Mouse (Mus musculus) NIH3T3 (cell line): ENCODE results near the gene Cd247.
A peak's percentile ranks its signal among the peaks of the same experiment; 100 is the strongest.

Experiments
- DNase-seq: peaks from one replicate; pipeline ENCODE4 v3.0.0-alpha.2; 2012; ENCODE audit warnings: low read depth

The Cd247 gene

DNA sequence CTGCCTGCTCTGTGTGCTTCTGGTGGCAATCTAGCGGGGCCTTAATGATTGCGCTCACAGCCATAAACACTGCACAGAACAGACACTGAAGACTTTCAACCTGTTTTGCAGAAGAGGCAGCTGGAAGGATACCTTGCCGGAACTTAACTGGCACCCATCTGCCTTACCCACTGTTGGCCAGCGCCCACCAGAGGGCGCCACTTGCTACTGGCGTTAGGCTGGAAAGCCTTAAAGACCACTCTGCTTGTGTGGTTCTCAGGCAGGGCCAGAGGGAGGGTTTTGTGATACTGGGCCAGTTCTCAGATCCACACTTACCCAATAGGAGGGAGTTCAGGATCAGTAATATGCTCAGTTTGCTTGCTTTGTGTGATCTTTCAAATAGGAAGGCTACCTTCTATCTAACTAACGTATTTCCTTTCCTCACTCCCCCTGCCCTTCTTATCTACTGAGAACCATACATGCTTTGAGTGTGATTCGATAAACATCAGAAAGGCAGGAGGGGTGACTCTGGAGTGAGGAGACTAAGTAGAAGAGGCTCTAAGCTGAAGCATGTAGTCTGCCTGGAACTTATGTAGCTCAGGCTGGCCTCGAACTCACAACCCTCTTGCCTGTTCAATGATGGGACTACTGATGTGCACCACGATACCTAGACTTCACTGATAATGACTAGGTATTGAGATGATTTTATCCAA is 65.4 kb downstream of the Cd247 start:
- peak; percentile 89 for DNase-seq

DNA sequence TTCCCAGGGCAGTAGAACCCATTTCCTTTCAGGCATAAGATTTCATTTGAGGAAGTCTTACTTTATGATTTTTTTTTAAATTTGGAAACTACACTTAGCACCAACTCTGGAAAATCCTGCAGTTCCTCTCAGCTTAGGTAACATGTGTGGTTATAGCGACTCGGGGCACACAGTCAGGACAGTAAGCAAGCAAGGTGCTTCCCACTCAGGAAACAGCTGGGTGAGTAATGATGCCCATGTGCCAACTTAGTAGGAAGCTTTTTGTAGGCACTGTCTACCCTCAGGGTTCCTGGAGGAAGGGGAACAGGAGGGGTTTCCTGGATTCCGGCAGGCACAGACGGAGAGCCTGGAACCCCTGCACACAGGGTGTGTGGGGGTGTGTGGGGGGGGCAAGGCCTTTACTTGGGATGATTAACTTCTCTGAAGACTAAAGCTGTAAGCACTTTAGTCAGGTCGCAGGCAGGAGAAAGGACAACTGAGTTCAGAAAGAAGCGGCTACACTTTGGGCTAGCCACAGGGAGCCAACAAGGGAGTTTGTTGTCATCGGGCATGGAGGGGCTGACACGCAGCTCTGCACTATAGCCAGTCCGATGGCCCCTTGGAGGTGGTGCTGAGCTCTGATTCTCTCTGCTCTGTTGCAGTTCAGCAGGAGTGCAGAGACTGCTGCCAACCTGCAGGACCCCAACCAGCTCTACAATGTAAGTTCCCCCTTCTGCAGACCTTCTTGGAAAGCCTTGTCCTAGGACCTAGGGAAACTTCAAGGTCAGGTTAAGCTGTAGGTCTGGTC is 67.5 kb downstream of the Cd247 start:
- DNase-seq, result no peak

DNA sequence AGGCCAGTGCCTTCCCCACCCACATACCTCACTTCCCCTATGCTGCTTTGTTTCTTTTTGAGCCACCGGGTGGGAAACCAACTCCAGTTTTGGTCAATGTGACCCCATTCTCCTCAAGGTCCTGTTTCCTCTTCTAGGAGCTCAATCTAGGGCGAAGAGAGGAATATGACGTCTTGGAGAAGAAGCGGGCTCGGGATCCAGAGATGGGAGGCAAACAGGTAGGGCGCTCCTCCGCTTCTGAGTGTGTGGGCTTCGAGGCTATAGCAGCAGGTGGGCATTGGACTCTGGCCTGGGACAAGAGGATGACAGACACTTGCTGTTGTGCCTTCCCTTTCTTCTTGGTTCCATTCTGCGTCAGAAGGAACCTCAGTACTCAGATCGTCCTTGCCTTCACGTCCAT is 68.8 kb downstream of the Cd247 start:
- no peak for DNase-seq

DNA sequence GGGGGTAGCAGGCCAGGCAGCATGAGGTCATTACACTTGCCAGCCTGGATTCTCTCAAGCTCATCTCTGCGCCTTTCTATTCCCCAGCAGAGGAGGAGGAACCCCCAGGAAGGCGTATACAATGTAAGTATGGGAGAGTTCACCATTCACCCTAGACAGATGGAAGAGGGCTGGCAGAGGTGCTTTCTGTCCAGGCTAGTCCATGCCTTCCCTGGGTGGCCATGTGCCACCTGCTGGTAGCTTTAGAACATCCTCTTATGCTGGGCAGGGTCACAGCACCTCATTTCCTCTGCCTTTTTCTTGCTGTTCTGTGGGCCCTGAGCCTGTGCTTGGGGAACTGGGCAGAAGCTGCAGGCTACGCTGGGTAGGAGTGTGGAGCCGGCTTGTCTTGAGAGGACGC is 69.9 kb downstream of the Cd247 start:
- peak; percentile 74 for DNase-seq

DNA sequence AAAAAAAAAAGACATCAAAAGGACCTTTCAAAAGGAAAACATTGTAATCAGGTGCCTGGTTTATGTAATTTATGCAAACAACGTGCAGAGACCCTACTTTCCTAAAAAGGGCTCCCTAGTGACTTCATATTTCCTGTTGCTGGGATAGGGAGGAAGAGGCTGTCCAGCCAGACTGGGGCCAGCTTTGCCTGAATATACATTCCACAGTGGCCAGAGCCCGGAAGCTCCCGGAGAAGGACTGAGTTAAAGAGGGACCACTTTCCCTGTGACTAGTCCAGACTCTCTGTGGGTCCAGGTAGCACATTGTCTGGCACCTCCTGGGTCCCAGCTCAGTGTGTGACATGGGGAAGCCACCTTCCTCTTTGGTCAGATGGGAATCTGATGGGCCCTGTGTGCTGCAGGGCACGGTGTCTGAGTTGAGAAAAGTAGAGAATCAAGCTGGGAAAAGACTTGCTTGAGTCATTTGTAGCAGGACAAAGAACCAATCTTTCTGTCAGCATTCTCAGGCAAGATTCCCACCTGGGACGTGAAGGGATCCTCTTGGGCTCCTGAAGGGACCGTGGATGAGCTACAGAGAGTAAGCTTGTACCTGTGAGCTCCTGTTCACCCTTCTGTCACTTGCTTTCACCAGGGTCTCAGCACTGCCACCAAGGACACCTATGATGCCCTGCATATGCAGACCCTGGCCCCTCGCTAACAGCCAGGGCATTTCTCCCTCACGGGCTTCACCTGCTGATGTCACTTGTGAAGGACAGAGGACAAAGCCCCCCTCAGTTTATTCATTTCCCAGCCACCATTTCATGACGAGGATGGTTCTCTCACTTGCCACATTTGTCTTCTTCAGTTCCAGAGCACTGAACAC is 72.1 kb downstream of the Cd247 start:
- DNase-seq, result no peak

DNA sequence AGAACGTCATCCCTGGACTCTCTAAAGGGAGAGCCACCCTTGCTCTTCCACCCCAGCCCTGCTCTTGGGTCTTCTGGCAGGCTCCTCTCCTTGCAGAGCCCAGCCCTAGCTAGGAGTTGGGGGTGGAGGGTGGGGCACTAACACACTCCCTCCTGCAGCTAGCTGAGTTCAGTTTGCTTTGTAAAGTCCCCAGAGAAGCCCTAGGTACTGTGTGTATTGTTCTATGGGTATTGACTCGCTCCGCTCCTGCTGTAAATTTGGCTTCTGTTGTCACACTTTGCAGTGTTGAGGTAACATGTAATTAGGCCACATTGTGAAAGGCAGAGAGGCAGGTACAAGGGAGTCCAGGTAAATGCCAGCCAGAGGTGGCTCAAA is 72.7 kb downstream of the Cd247 start:
- DNase-seq, result no peak

DNA sequence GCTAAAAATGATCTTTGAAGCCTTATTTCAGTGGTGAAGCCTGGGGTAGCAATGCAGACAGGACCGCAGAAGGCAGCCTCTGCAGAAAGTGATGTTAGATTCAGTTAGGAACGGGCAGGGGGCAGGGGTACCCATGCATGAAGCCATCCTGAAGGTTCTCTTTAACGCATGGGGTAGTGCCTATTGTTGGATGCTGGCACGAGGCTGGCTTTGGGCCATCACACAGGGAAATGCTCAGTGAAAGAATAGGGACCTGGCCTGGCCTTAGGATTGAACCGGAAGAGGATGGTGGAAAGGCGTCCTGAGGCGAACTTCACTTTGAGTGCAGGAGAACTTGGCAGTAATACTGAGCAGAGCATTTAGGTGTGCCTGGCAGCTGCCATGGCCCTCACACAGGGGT is 73.6 kb downstream of the Cd247 start:
- no peak for DNase-seq

DNA sequence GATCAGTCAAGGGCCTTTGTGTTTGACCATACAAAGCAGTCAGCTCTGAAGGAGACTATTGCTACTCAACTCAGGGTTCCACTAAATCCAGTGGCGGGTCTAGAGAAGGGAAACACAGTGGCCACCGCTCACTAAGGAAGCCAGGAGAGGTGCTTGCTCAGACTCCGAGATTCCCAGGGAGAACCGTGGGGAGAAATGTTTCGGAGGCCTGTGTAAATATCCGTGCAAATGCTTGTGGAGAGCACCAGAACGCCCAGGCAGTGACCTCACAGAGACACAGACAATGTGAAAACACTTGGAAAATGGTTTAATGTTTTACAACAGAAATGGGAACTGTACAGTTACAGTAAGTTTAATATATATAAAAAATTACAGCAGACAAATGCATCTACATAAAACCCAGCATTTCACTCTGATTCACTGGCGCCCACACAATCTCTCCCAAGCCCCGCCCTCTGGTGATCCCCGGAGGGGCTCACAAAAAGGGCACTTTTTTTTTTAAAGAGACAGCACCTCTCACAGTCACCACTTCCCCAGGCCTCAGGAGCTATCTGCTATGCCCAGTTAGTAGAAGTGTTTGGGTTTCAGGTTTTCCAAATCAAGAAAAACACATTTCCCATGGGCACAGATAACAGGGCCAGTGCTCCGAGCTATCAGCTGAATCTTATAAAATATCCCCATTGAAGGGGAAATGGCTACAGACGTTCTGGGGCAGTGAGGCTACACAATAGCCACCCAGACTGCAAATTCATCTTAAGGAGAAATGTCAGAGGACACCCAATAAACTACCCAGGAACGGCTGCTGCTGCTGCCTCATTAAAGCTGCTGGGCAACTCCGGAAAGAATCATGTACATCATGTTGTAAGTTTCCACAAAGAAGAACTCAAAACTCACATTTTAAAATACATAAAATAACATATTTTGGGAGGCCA is 76.6 kb downstream of the Cd247 start:
- DNase-seq, result peak; percentile 60

DNA sequence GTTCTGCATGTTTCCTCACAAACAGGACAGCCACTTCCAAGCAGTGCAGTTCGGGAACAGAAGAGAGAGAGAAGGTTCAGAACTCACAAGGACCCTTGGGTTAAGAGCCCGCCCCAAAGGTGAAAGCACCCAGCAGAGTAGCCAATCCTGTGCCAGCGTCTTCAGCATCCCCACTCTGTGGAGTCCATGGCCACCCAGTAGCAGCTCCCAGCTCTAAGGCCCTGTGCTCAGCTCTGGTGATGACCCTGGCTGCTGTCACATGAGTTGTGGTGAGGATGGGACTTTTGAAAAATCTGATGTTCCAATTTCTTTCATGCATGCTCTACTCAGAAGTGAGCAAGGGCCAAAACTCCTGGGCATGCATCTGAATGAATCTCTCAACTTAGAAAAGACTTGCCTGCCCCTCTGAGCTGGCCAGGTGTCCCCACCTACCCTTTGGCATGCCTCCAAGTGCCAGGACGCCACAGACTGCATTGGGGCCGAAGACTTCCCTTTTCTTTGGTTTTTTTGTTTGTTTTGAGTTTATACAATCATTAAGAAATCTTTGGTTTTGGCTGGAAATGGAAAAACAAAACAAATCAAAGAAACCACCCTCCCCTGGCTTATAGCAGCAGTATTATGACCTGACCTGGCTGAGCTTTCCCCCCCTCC is 78.3 kb downstream of the Cd247 start:
- DNase-seq, result no peak

DNA sequence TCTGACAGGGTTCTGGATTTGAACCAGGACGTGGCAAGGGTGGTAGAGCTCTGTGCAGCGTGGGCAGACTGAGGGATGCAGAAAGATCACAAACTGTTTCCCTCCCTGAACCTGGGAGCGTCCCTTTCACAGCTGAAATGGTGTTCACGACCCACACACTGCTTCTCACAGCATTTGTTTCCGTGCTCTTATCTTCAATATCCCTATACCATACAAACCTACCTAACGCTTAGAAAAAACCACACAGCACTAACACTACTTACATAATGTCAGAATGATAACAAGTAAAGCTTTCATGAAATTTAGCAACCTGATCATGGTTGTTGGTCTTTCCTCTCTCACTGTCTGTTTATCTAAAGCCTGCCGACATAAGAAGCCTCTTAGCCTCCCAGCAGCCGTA is 80.2 kb downstream of the Cd247 start:
- no peak for DNase-seq

DNA sequence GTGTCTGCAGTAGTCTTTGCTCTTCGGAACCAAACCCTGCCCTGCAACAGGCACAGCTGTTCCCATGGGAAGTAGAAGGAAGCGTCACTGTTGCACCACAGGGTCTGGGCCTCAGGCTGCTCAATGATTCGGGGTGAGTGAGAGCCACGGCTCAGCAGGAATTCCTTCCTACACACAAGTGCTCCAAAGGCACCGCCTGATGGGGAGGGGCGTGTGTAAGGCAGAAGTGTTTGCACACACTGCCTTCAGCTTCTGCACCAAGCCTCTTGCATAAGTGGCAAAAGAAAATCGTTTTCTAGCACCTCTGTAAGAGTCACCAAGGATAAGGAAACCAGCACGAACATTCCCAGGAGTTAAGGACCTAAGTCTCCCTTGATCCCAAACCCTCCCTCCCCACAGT is 86.2 kb downstream of the Cd247 start:
- DNase-seq, result peak; percentile 21

DNA sequence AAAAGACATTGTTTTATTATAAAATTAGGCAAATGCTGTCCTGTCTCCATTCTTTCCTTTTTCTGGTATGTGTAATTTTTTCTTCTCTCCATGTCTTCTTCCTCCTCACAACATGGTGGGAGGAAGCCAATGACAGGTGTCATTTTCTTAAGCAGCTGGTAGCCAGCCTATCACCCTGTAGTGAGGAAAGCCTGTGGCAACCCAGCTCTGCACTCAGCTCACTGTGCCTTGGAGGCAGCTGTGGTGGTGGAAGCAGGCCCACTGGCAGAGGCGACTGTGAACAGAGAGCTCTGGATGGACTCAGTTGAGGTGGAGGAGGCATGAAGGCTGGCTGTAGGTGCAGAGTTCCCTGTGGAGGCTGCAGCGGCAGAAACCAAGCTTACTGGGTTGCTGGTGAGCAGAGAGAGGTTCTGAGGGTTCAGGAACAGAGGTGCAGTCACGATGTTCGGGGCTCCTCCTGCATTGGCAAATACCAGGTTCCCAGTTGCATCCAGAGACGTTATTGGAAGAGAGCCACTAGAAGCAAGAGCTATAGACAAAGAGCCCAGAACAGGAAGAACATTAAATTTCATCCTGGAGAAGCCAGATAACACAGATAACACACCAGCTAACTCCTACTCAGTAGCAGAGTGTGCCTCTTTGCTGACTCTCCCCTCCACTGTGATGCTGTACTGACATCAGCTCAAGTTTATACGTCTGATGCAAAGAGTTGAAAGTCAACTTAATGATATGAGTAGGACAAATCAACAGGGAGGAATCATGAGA is 87.2 kb downstream of the Cd247 start:
- DNase-seq, result no peak

DNA sequence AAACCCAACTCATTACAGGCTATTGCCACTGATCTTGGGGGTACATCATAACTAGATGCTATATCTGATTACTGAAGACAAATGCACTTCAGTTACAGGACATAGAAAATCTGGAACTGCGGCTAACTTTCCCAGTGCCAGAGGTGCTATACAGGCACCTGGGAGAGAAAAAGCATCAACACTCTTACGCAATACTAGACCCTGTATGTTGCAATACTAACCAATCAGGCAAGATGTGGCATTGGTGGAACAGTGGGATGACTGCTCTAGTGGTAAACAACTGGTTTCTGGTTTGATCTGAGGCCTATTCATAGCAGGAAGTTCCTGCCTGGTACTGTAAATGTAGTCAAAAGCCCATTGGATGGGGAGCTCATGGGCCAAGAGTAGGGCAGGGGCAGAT is 90.3 kb downstream of the Cd247 start:
- DNase-seq, result peak; percentile 20

DNA sequence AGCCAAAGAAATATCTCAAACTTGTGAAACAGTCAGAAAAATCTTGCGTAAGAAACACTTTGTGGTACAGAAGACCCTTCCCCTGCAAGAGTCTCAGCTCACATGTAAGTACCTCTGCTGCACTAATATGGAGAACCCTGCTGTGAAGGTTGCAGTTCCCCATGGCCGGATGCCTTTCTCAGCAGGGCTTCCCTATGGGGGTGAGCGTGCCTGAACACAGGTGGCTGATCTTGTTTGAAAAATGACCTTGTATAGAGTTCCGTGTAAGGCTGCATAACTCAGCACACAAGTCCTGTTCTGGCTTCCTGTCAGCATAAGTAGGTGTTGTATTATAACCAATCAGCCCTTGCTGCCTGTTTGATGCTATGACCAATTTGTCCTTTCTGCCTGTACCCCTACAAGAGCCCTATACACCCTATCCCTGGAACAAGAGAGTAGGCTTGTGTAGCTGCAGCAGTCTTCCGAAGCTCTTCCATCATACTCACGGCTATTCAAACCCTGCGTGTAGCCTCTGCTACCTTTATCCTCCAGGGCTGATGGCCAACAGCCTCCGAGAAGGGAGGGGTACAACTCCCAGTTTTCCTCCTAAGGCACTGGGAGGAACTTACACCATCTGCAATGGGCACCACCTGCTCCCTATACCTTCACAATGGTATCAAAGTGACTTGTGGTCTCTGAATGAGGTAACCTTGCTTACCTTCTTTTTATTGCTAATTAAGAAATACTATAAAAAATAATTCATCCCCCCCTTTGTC is 93.8 kb downstream of the Cd247 start:
- no peak for DNase-seq

DNA sequence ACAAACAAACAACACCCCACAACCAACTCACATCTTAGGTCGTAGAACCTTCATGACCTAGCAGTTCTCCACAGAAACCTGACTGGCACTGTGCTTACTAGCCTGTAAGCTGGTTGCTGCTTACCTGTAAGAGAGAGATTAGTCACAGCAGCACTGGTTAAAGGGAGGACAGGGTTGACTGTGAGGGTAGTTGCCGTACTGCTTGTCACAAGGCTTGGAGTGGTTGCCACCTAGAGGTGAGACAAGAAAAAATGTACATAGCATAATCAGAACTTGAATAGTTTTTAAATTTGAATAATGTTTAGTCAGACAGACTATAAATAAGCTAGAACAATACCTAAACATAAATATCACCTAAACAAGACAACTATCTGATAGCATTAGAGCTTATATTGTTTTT is 103.2 kb downstream of the Cd247 start:
- peak; percentile 57 for DNase-seq

DNA sequence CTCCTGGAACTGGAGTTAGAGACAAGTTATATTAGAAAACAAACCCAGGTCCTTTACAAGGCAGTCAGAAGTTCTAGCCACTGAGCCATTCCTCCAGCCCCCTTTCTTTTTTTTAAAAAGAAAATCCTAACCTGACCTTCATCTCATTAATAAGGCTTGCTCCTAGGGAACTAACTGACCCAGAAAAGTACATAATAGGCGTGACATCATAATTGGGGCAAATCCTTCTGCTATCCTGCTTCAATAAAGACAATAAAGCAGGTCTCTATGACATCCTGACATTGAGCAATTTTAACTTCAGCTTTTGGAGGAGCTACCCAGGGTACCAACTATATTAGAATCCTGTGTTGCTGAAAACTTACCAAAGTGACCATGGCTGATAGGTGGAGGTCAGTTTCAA is 115.1 kb downstream of the Cd247 start:
- no peak for DNase-seq

DNA sequence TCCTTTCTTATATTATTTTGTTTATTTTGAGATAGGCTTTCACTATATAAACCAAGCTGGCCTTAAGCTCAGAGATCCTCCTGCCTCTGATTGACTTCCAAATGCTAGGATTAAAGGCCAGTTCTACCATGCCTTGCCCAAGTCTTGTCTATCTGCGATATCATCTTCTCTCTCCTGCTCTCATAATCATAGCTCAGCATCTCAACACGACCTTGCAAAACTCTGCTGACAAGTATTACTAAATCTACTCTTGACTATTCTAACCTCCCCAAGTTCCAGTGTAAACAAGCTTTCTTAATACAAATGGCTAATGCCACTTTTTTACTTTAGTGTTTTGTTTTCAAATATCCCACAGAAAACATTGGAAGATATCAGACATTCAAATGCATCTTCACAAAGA is 119.7 kb downstream of the Cd247 start:
- no peak for DNase-seq

DNA sequence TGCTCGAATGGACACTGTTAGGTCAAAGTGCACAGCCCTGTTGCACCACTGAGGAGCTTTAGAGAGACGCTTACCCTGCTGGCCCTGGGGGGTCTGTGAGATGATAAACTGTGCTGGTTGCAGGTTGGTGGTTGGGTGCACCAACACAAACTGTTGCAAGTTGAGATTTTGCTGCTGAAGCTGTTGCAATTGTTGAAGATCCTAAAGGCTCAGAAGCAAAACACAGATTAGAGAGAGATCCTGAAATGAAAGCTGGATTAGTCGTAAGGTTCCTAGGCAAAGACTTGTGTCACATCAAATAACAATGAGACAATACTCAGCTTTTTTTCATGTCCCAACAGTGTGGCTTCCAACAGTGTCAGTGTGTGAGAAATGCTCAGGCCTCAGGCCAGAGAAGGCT is 120.3 kb downstream of the Cd247 start:
- no peak for DNase-seq

DNA sequence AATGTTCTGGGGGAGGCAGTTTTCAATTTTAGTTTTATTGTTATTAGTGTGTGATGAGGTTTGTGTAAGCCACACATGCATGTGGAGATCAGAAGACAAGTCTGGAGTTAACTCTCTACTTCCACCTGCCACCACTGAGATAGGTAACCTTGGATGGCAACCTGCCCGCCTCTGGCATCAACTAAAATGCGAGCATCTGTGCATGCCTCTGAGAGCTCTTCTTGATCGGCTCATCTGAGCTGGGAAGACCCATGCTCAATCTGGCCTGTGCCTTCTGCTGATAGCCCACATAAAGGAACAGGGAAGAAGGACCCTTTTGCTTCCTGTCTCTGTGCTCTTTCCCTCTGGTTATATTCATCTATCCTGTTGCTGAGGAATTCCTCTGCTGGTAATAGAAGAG is 121.0 kb downstream of the Cd247 start:
- no peak for DNase-seq
